Mouse (Mus musculus) heart, embryonic 12.5 days (tissue): ENCODE data around the gene Mep1a. TPM values are rescaled to one million over a fixed set of nuclear protein-coding genes. Genes with fewer than 3 reads are reported as not detected.

Experiments used
- ATAC-seq: fragments of 200-750 bp; cut with Nextera tagmentation; 2 replicates; pipeline ENCODE4 v1.8.0; 2017; ENCODE audit warnings: moderate TSS enrichment, moderate library complexity; ENCODE audit not compliant: insufficient number of reproducible peaks, low FRiP score
- H3K27ac ChIP-seq: fragments of 300-500 bp; sonication (generic); 2 replicates; pipeline ENCODE4 v1.5.1; 2016; ENCODE audit warnings: mild to moderate bottlenecking, moderate library complexity; ENCODE audit not compliant: poor library complexity, severe bottlenecking
- H3K27me3 ChIP-seq: fragments of 300-500 bp; sonication (generic); replicated peaks from 2 replicates; pipeline ENCODE4 v1.6.1; 2016; ENCODE audit warnings: mild to moderate bottlenecking, moderate library complexity
- H3K36me3 ChIP-seq: fragments of 300-500 bp; sonication (generic); 2 replicates; pipeline ENCODE4 v1.6.1; 2016; ENCODE audit warnings: mild to moderate bottlenecking, moderate library complexity
- H3K4me1 ChIP-seq: fragments of 300-500 bp; sonication (generic); replicated peaks from 2 replicates; pipeline ENCODE4 v1.6.1; 2016; ENCODE audit warnings: mild to moderate bottlenecking
- H3K4me2 ChIP-seq: fragments of 300-500 bp; sonication (generic); 2 replicates; pipeline ENCODE4 v1.6.1; 2016; ENCODE audit warnings: mild to moderate bottlenecking, moderate library complexity
- H3K4me3 ChIP-seq: fragments of 300-500 bp; sonication (generic); 2 replicates; pipeline ENCODE4 v1.5.1; 2016; ENCODE audit warnings: mild to moderate bottlenecking
- H3K9ac ChIP-seq: fragments of 300-500 bp; sonication (generic); 2 replicates; pipeline ENCODE4 v1.6.1; 2016; ENCODE audit warnings: mild to moderate bottlenecking, moderate library complexity
- H3K9me3 ChIP-seq: fragments of 300-500 bp; sonication (generic); replicated peaks from 2 replicates; pipeline ENCODE4 v1.6.1; 2016; ENCODE audit warnings: mild to moderate bottlenecking, moderate library complexity
- WGBS: fragments of 180-500 bp; shearing (Covaris S2); methylation state at CpG from one replicate; pipeline ENCODE4 v1.1.7; 2016; 5-methylcytosine and 5-hydroxymethylcytosine counted together
- polyA plus RNA-seq: library from polyadenylated mRNA; unstranded; fragments of >200 nt; fragmentation: Nextera tagmentation; extraction: Ambion mirVana; gene quantifications from 2 replicates; pipeline ENCODE4 v1.2.1, GENCODE M21; 2016

The Mep1a gene
- polyA plus RNA-seq, 1 experiment from 2014 or later = not detected

- WGBS = 79% methylated on average over 3 of the region's 3 CpGs
- no peaks in the 10 kb centered on the region for H3K4me1 ChIP-seq
- no peak overlapping the region for H3K4me3 ChIP-seq
- H3K9ac ChIP-seq = no peak overlapping the region
- H3K27ac ChIP-seq = no peak overlapping the region
- no peaks in the 10 kb centered on the region for H3K36me3 ChIP-seq
- no peaks in the 10 kb centered on the region for H3K27me3 ChIP-seq
- no peaks in the 10 kb centered on the region for H3K9me3 ChIP-seq
- H3K4me2 ChIP-seq = no peak overlapping the region
- ATAC-seq = no peak
Observed at GRCm38 (mm10) chr17:43485982-43486381, 16.6 kb downstream of the Mep1a start.

DNA sequence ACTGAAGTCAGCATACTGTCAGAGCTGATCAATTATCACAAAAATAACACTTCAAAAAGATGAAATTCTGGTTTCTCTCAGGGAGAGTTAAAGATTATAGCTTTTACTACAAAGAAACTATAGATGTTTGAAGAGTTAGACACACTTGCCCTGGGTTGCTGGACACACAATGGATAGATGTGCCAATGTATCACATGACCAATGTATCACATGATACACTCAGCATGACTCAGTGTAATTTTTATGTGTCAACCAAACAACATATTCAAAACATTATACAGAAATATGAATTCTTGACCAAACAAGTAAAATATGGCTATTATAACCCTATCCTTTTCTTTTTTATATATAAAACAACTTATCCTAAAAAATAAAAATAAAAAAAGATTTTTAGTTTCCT, 25.0 kb downstream of the Mep1a start:
- H3K36me3 ChIP-seq = no peaks in the 10 kb centered on the region

DNA sequence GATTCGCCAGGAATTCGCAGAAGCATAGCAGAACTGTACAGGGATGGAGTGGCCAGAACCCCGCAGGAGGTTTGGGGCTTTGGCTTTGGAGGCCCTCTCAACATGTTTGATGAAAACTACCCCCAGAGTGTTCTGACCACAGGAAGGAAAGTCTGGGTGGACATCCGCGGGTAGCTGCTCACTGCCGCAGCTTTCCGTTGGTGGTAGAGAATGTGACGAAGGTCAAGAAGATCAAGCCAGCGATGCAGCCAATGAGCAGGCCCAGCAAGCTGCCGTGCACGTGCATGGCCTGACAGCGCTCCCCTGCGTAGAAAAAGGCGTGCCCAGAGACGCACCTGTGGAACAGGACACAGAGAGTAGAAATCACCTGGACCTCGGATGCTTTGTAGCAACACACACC, 27.8 kb downstream of the Mep1a start:
- Histone ChIP-seq H3K27me3 (no peaks in the 10 kb centered on the region), H3K9ac (no peak overlapping the region), H3K27ac (no peak overlapping the region), H3K4me3 (no peak overlapping the region), H3K4me1 (peaks cover 9% of the 10 kb centered on the region), H3K36me3 (no peaks in the 10 kb centered on the region), H3K4me2 (no peak overlapping the region), H3K9me3 (no peaks in the 10 kb centered on the region)
- ATAC-seq = no peak
- whole genome bisulfite sequencing = 92% methylated on average over 16 of the region's 16 CpGs

More for the DNA sequence above, 25.0 kb downstream of the Mep1a start:
- no peaks in the 10 kb centered on the region for H3K4me1 ChIP-seq
- H3K4me3 ChIP-seq = no peak overlapping the region
- no peak overlapping the region for H3K9ac ChIP-seq
- no peaks in the 10 kb centered on the region for H3K9me3 ChIP-seq
- no peak for ATAC-seq
- H3K27me3 ChIP-seq = no peaks in the 10 kb centered on the region
- no peak overlapping the region for H3K4me2 ChIP-seq
- H3K27ac ChIP-seq = no peak overlapping the region

- WGBS = 83% methylated on average over 4 of the region's 4 CpGs
Observed at GRCm38 (mm10) chr17:43472558-43472957, 30.1 kb downstream of the Mep1a start.

GRCm38 (mm10) chr17:43470039-43470438, 32.6 kb downstream of the Mep1a start:
- no peak overlapping the region for H3K4me2 ChIP-seq
- WGBS = 15% methylated on average over 3 of the region's 3 CpGs
- no peak overlapping the region for H3K27ac ChIP-seq
- no peaks in the 10 kb centered on the region for H3K36me3 ChIP-seq
- H3K27me3 ChIP-seq = no peaks in the 10 kb centered on the region
- H3K9ac ChIP-seq = no peak overlapping the region
- 0 out of 2 replicates have a peak, but pooled peaks have one; percentile 53 for ATAC-seq
- H3K4me1 ChIP-seq = peaks cover 12% of the 10 kb centered on the region
- no peaks in the 10 kb centered on the region for H3K9me3 ChIP-seq
- no peak overlapping the region for H3K4me3 ChIP-seq

More at GRCm38 (mm10) chr17:43472558-43472957, 30.1 kb downstream of the Mep1a start:
- Histone ChIP-seq H3K9me3 (no peaks in the 10 kb centered on the region), H3K27ac (no peak overlapping the region), H3K4me1 (peaks cover 12% of the 10 kb centered on the region), H3K9ac (no peak overlapping the region), H3K4me3 (no peak overlapping the region), H3K4me2 (no peak overlapping the region), H3K27me3 (no peaks in the 10 kb centered on the region), H3K36me3 (no peaks in the 10 kb centered on the region)
- no peak for ATAC-seq

- Histone ChIP-seq H3K9ac (no peak overlapping the region), H3K4me2 (0 out of 2 replicates have a peak overlapping the region, but pooled peaks have one; percentile 9)
- WGBS = 34% methylated on average over 19 of the region's 19 CpGs
Observed at GRCm38 (mm10) chr17:43460245-43461181, 42.1 kb downstream of the Mep1a start.

GRCm38 (mm10) chr17:43459737-43460230, 42.8 kb downstream of the Mep1a start:
- 68% methylated on average over 12 of the region's 12 CpGs for WGBS
- Histone ChIP-seq H3K27ac (no peak overlapping the region), H3K4me2 (0 out of 2 replicates have a peak overlapping the region, but pooled peaks have one; percentile 9), H3K36me3 (no peaks in the 10 kb centered on the region), H3K4me3 (no peak overlapping the region), H3K9ac (no peak overlapping the region), H3K4me1 (peaks cover 5% of the 10 kb centered on the region; the same call in 1 of the 2 replicates), H3K27me3 (no peaks in the 10 kb centered on the region), H3K9me3 (no peaks in the 10 kb centered on the region)
- no peak for ATAC-seq

More at GRCm38 (mm10) chr17:43460245-43461181, 42.1 kb downstream of the Mep1a start:
- H3K27me3 ChIP-seq = no peaks in the 10 kb centered on the region
- no peak overlapping the region for H3K27ac ChIP-seq
- no peaks in the 10 kb centered on the region for H3K9me3 ChIP-seq
- peaks cover 5% of the 10 kb centered on the region; the same call in 1 of the 2 replicates for H3K4me1 ChIP-seq
- H3K36me3 ChIP-seq = no peaks in the 10 kb centered on the region
- H3K4me3 ChIP-seq = no peak overlapping the region
- ATAC-seq = peak; percentile 83

GRCm38 (mm10) chr17:43458598-43458997, 44.0 kb downstream of the Mep1a start:
- Histone ChIP-seq H3K36me3 (no peaks in the 10 kb centered on the region), H3K4me3 (no peak overlapping the region), H3K4me1 (peaks cover 5% of the 10 kb centered on the region; the same call in 1 of the 2 replicates), H3K27ac (no peak overlapping the region), H3K9me3 (no peaks in the 10 kb centered on the region), H3K9ac (no peak overlapping the region), H3K4me2 (no peak overlapping the region), H3K27me3 (no peaks in the 10 kb centered on the region)
- 23% methylated on average over 9 of the region's 9 CpGs for WGBS
- ATAC-seq = 0 out of 2 replicates have a peak, but pooled peaks have one; percentile 51

DNA sequence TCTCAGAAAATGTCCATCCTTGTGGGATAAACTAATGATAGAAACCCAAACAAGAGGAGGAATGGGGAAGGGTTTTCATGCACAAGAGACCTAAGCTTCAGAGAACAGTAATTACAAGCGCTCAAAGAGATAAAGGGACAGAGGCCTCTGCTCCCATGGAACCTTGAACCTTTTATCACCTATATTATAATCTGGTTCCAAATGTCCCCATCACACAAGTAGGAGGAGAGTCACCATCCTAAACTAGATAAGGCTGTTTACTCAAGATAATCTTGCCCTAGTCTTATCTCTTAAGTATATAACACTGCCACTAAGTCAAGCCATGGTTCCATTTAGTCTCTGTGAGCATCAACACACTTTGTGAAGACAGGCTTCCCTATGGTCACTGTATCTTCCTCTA, 51.4 kb downstream of the Mep1a start:
- Histone ChIP-seq H3K4me2 (no peak overlapping the region), H3K27ac (no peak overlapping the region), H3K4me1 (no peaks in the 10 kb centered on the region), H3K27me3 (no peaks in the 10 kb centered on the region), H3K4me3 (no peak overlapping the region), H3K9ac (no peak overlapping the region), H3K36me3 (peaks cover 9% of the 10 kb centered on the region; the same call in 1 of the 2 replicates), H3K9me3 (no peaks in the 10 kb centered on the region)
- WGBS = 23% methylated on average over 1 of the region's 1 CpGs
- no peak for ATAC-seq

- H3K4me3 ChIP-seq = no peak overlapping the region
- H3K4me2 ChIP-seq = no peak overlapping the region
- no peaks in the 10 kb centered on the region for H3K9me3 ChIP-seq
- no peak for ATAC-seq
- peaks cover 7% of the 10 kb centered on the region; the same call in 1 of the 2 replicates for H3K36me3 ChIP-seq
- H3K27me3 ChIP-seq = no peaks in the 10 kb centered on the region
- H3K9ac ChIP-seq = no peak overlapping the region
- H3K27ac ChIP-seq = no peak overlapping the region
- 72% methylated on average over 8 of the region's 8 CpGs for WGBS
- no peaks in the 10 kb centered on the region for H3K4me1 ChIP-seq
Observed at GRCm38 (mm10) chr17:43434485-43434884, 68.1 kb downstream of the Mep1a start.

- Histone ChIP-seq H3K4me3 (no peak overlapping the region), H3K4me1 (no peaks in the 10 kb centered on the region), H3K27ac (no peak overlapping the region), H3K9me3 (no peaks in the 10 kb centered on the region), H3K4me2 (no peak overlapping the region), H3K27me3 (no peaks in the 10 kb centered on the region), H3K9ac (no peak overlapping the region), H3K36me3 (peaks cover 7% of the 10 kb centered on the region; the same call in 1 of the 2 replicates)
- 45% methylated on average over 5 of the region's 5 CpGs for WGBS
- no peak for ATAC-seq
Observed at GRCm38 (mm10) chr17:43431692-43432091, 70.9 kb downstream of the Mep1a start.
